Mouse (Mus musculus): ENCODE data around the gene Olfr657. TPM values are rescaled to one million over a fixed set of nuclear protein-coding genes. Genes with fewer than 3 reads are reported as not detected.

Gene Olfr657
- polyA plus RNA-seq (2016; fragmentation: Nextera tagmentation; extraction: Ambion mirVana) = not detected in 2 replicates

GRCm38 (mm10) chr7:104624494-104624893 lies at the start of gene Olfr657:
Olfr657 (plus strand) TSS chr7:104624794.
- no peak within 1 kb of the TSS for H3K4me3 ChIP-seq
- no peaks in the 10 kb centered on the region for H3K36me3 ChIP-seq
- H3K27ac ChIP-seq = no peak within 1 kb of the TSS
- H3K9me3 ChIP-seq = no peaks in the 10 kb centered on the region
- ATAC-seq (ENCODE audit: low FRiP score, low read depth) = no peak
- no peak within 1 kb of the TSS for H3K9ac ChIP-seq
- H3K4me1 ChIP-seq = no peaks in the 10 kb centered on the region
- no peak within 1 kb of the TSS for H3K4me2 ChIP-seq (replicated peaks)
- H3K27me3 ChIP-seq (replicated peaks) = no peaks in the 10 kb centered on the region

- no peak for ATAC-seq (ENCODE audit: low FRiP score, low read depth)
- Histone ChIP-seq H3K4me2 (replicated peaks) (no peak within 1 kb of the TSS), H3K27ac (no peak within 1 kb of the TSS), H3K9ac (no peak within 1 kb of the TSS), H3K9me3 (no peaks in the 10 kb centered on the region), H3K36me3 (no peaks in the 10 kb centered on the region), H3K27me3 (replicated peaks) (no peaks in the 10 kb centered on the region), H3K4me1 (no peaks in the 10 kb centered on the region), H3K4me3 (no peak within 1 kb of the TSS)
- 79% methylated on average over 2 of the region's 2 CpGs for WGBS
These were observed 47.6 kb upstream of the Olfr657 start, which contains the start of gene Olfr653 for GRCm38 (mm10) chr7:104577014-104577413. Olfr653 (plus strand) TSS chr7:104577314.

GRCm38 (mm10) chr7:104580846-104581245 lies 43.7 kb upstream of the Olfr657 start:
- Histone ChIP-seq H3K4me1 (no peaks in the 10 kb centered on the region), H3K9me3 (no peaks in the 10 kb centered on the region), H3K27me3 (replicated peaks) (no peaks in the 10 kb centered on the region), H3K4me3 (no peak overlapping the region), H3K27ac (no peak overlapping the region), H3K36me3 (no peaks in the 10 kb centered on the region), H3K9ac (no peak overlapping the region), H3K4me2 (replicated peaks) (no peak overlapping the region)
- ATAC-seq (ENCODE audit: low FRiP score, low read depth) = no peak
- 95% methylated on average over 4 of the region's 4 CpGs for WGBS

- H3K27me3 ChIP-seq (replicated peaks) = no peaks in the 10 kb centered on the region
- ATAC-seq (ENCODE audit: low FRiP score, low read depth) = no peak
- H3K4me2 ChIP-seq (replicated peaks) = no peak overlapping the region
- 89% methylated on average over 4 of the region's 4 CpGs for WGBS
- H3K36me3 ChIP-seq = no peaks in the 10 kb centered on the region
- no peaks in the 10 kb centered on the region for H3K9me3 ChIP-seq
- H3K9ac ChIP-seq = no peak overlapping the region
- no peak overlapping the region for H3K4me3 ChIP-seq
- no peak overlapping the region for H3K27ac ChIP-seq
- no peaks in the 10 kb centered on the region for H3K4me1 ChIP-seq
These were observed 43.2 kb upstream of the Olfr657 start for GRCm38 (mm10) chr7:104581429-104581828.

GRCm38 (mm10) chr7:104586725-104587124 lies 37.9 kb upstream of the Olfr657 start, which contains the start of gene Olfr654:
Olfr654 (plus strand) TSS chr7:104587025.
- Histone ChIP-seq H3K4me3 (no peak within 1 kb of the TSS), H3K27ac (no peak within 1 kb of the TSS), H3K27me3 (replicated peaks) (no peaks in the 10 kb centered on the region), H3K4me1 (no peaks in the 10 kb centered on the region), H3K9ac (no peak within 1 kb of the TSS), H3K4me2 (replicated peaks) (no peak within 1 kb of the TSS), H3K36me3 (no peaks in the 10 kb centered on the region), H3K9me3 (no peaks in the 10 kb centered on the region)
- 92% methylated on average over 4 of the region's 4 CpGs for WGBS
- no peak for ATAC-seq (ENCODE audit: low FRiP score, low read depth)

GRCm38 (mm10) chr7:104588274-104588673 lies 36.3 kb upstream of the Olfr657 start:
- ATAC-seq (ENCODE audit: low FRiP score, low read depth) = no peak
- no peaks in the 10 kb centered on the region for H3K4me1 ChIP-seq
- no peak overlapping the region for H3K4me2 ChIP-seq (replicated peaks)
- H3K27ac ChIP-seq = no peak overlapping the region
- no peak overlapping the region for H3K4me3 ChIP-seq
- no peak overlapping the region for H3K9ac ChIP-seq
- no peaks in the 10 kb centered on the region for H3K27me3 ChIP-seq (replicated peaks)
- no peaks in the 10 kb centered on the region for H3K36me3 ChIP-seq
- 85% methylated on average over 5 of the region's 5 CpGs for WGBS
- H3K9me3 ChIP-seq = no peaks in the 10 kb centered on the region

- H3K27ac ChIP-seq = no peak within 1 kb of the TSS
- H3K27me3 ChIP-seq (replicated peaks) = no peaks in the 10 kb centered on the region
- no peak for ATAC-seq (ENCODE audit: low FRiP score, low read depth)
- no peak within 1 kb of the TSS for H3K4me3 ChIP-seq
- H3K4me2 ChIP-seq (replicated peaks) = no peak within 1 kb of the TSS
- WGBS = 94% methylated on average over 2 of the region's 2 CpGs
- no peaks in the 10 kb centered on the region for H3K4me1 ChIP-seq
- H3K36me3 ChIP-seq = no peaks in the 10 kb centered on the region
- H3K9ac ChIP-seq = no peak within 1 kb of the TSS
- no peaks in the 10 kb centered on the region for H3K9me3 ChIP-seq
These were observed 22.9 kb upstream of the Olfr657 start, which contains the start of gene Olfr655 for GRCm38 (mm10) chr7:104601679-104602078. Olfr655 (minus strand) TSS chr7:104601779.

GRCm38 (mm10) chr7:104603173-104603572 lies 21.4 kb upstream of the Olfr657 start:
- no peak overlapping the region for H3K27ac ChIP-seq
- H3K4me1 ChIP-seq = no peaks in the 10 kb centered on the region
- H3K4me2 ChIP-seq (replicated peaks) = no peak overlapping the region
- H3K9me3 ChIP-seq = no peaks in the 10 kb centered on the region
- H3K27me3 ChIP-seq (replicated peaks) = no peaks in the 10 kb centered on the region
- no peak for ATAC-seq (ENCODE audit: low FRiP score, low read depth)
- H3K9ac ChIP-seq = no peak overlapping the region
- H3K36me3 ChIP-seq = no peaks in the 10 kb centered on the region
- 3% methylated on average over 3 of the region's 3 CpGs for WGBS
- no peak overlapping the region for H3K4me3 ChIP-seq

- Histone ChIP-seq H3K27ac (no peak overlapping the region), H3K27me3 (replicated peaks) (no peaks in the 10 kb centered on the region)
- no peak for ATAC-seq (ENCODE audit: low FRiP score, low read depth)
These were observed 19.9 kb upstream of the Olfr657 start for GRCm38 (mm10) chr7:104604727-104605126.

GRCm38 (mm10) chr7:104613655-104614054 lies 10.9 kb upstream of the Olfr657 start, which contains the start of gene Olfr656:
Olfr656 (plus strand) TSS chr7:104613955.
- ATAC-seq (ENCODE audit: low FRiP score, low read depth) = no peak

More at GRCm38 (mm10) chr7:104604727-104605126, 19.9 kb upstream of the Olfr657 start:
- no peak overlapping the region for H3K4me3 ChIP-seq
- H3K9ac ChIP-seq = no peak overlapping the region
- no peak overlapping the region for H3K4me2 ChIP-seq (replicated peaks)
- no peaks in the 10 kb centered on the region for H3K4me1 ChIP-seq
- no peaks in the 10 kb centered on the region for H3K9me3 ChIP-seq
- H3K36me3 ChIP-seq = no peaks in the 10 kb centered on the region

GRCm38 (mm10) chr7:104646841-104647482 lies 22.4 kb downstream of the Olfr657 start, which contains the start of gene Olfr658:
Olfr658 (minus strand) TSS chr7:104647305.
- WGBS = 32% methylated on average over 22 of the region's 22 CpGs
- Histone ChIP-seq H3K27me3 (replicated peaks) (no peaks in the 10 kb centered on the region), H3K4me1 (no peaks in the 10 kb centered on the region), H3K27ac (no peak within 1 kb of the TSS), H3K9me3 (no peaks in the 10 kb centered on the region), H3K4me3 (peak within 1 kb of the TSS; percentile 19; the same call in 1 of the 2 replicates), H3K9ac (no peak within 1 kb of the TSS), H3K36me3 (no peaks in the 10 kb centered on the region), H3K4me2 (replicated peaks) (peak within 1 kb of the TSS; percentile 56)
- peak; percentile 95 for ATAC-seq (ENCODE audit: low FRiP score, low read depth)

More at GRCm38 (mm10) chr7:104613655-104614054, 10.9 kb upstream of the Olfr657 start, which contains the start of gene Olfr656:
- no peak within 1 kb of the TSS for H3K4me3 ChIP-seq
- WGBS = 87% methylated on average over 4 of the region's 4 CpGs
- no peaks in the 10 kb centered on the region for H3K9me3 ChIP-seq
- no peak within 1 kb of the TSS for H3K4me2 ChIP-seq (replicated peaks)
- no peaks in the 10 kb centered on the region for H3K4me1 ChIP-seq
- no peaks in the 10 kb centered on the region for H3K36me3 ChIP-seq
- H3K9ac ChIP-seq = no peak within 1 kb of the TSS
- H3K27ac ChIP-seq = no peak within 1 kb of the TSS
- H3K27me3 ChIP-seq (replicated peaks) = no peaks in the 10 kb centered on the region

- ATAC-seq (ENCODE audit: low FRiP score, low read depth) = no peak
- 89% methylated on average over 3 of the region's 3 CpGs for WGBS
- Histone ChIP-seq H3K9ac (no peak within 1 kb of the TSS), H3K36me3 (no peaks in the 10 kb centered on the region), H3K9me3 (no peaks in the 10 kb centered on the region), H3K27ac (no peak within 1 kb of the TSS), H3K4me3 (no peak within 1 kb of the TSS), H3K4me1 (no peaks in the 10 kb centered on the region), H3K27me3 (replicated peaks) (no peaks in the 10 kb centered on the region), H3K4me2 (replicated peaks) (no peak within 1 kb of the TSS)
These were observed 41.9 kb downstream of the Olfr657 start, which contains the start of gene Olfr659 for GRCm38 (mm10) chr7:104666453-104666852. Olfr659 (plus strand) TSS chr7:104666753.

GRCm38 (mm10) chr7:104686201-104686600 lies 61.6 kb downstream of the Olfr657 start, which contains the start of gene Olfr661:
Olfr661 (plus strand) TSS chr7:104686501.
- H3K9me3 ChIP-seq = no peaks in the 10 kb centered on the region
- no peaks in the 10 kb centered on the region for H3K27me3 ChIP-seq (replicated peaks)
- WGBS = 89% methylated on average over 2 of the region's 2 CpGs
- no peak within 1 kb of the TSS for H3K4me2 ChIP-seq (replicated peaks)
- no peaks in the 10 kb centered on the region for H3K4me1 ChIP-seq
- H3K4me3 ChIP-seq = no peak within 1 kb of the TSS
- no peak within 1 kb of the TSS for H3K9ac ChIP-seq
- no peak within 1 kb of the TSS for H3K27ac ChIP-seq
- H3K36me3 ChIP-seq = no peaks in the 10 kb centered on the region
- ATAC-seq (ENCODE audit: low FRiP score, low read depth) = no peak
